Mouse (Mus musculus) midbrain, postnatal 0 days (tissue): ENCODE measurements around the gene Fam32a. TPM values are rescaled to one million over a fixed set of nuclear protein-coding genes. Genes with fewer than 3 reads are reported as not detected.

Experiments used
- ATAC-seq: fragments of 200-750 bp; cut with Nextera tagmentation; 2 replicates; pipeline ENCODE4 v1.8.0; 2017; ENCODE audit warnings: moderate number of reproducible peaks, mild to moderate bottlenecking, moderate TSS enrichment, moderate library complexity; ENCODE audit not compliant: low FRiP score
- DNase-seq: peaks from one replicate; pipeline ENCODE4 v3.0.0-alpha.2; 2015; ENCODE audit warnings: low spot score
- H3K27ac ChIP-seq: fragments of 300-500 bp; sonication (generic); 2 replicates; pipeline ENCODE4 v1.5.1; 2014; ENCODE audit warnings: low read depth, mild to moderate bottlenecking, low read length, mixed read lengths
- H3K27me3 ChIP-seq: fragments of 300-500 bp; sonication (generic); 2 replicates; pipeline ENCODE4 v1.6.1; 2014; ENCODE audit warnings: low read length, control low read depth, mixed read lengths; ENCODE audit not compliant: insufficient read depth
- H3K36me3 ChIP-seq: fragments of 300-500 bp; sonication (generic); 2 replicates; pipeline ENCODE4 v1.6.1; 2014; ENCODE audit warnings: low read length, control low read depth, mixed read lengths; ENCODE audit not compliant: insufficient read depth
- H3K4me1 ChIP-seq: fragments of 300-500 bp; sonication (generic); 2 replicates; pipeline ENCODE4 v1.6.1; 2014; ENCODE audit warnings: mild to moderate bottlenecking, control low read depth, antibody characterized with exemption, low read length, mixed read lengths; ENCODE audit not compliant: insufficient read depth
- H3K4me2 ChIP-seq: fragments of 300-500 bp; sonication (generic); 2 replicates; pipeline ENCODE4 v1.6.1; 2014; ENCODE audit warnings: low read depth, mild to moderate bottlenecking, low read length, mixed read lengths; ENCODE audit not compliant: poor library complexity, severe bottlenecking
- H3K4me3 ChIP-seq: fragments of 300-500 bp; sonication (generic); 2 replicates; pipeline ENCODE4 v1.5.1; 2014; ENCODE audit warnings: low read depth, mild to moderate bottlenecking, low read length, moderate library complexity
- H3K9ac ChIP-seq: fragments of 300-500 bp; sonication (generic); replicated peaks from 2 replicates; pipeline ENCODE4 v1.6.1; 2014; ENCODE audit warnings: mild to moderate bottlenecking, low read length, moderate library complexity, mixed read lengths; ENCODE audit not compliant: poor library complexity, severe bottlenecking
- H3K9me3 ChIP-seq: fragments of 300-500 bp; sonication (generic); 2 replicates; pipeline ENCODE4 v1.6.1; 2016; ENCODE audit warnings: low read length, control low read depth
- CTCF ChIP-seq: IDR thresholded peaks from 2 replicates; pipeline ENCODE4 v1.5.1; 2016; ENCODE audit warnings: antibody characterized with exemption, mild to moderate bottlenecking
- WGBS: fragments of 180-500 bp; shearing (Covaris S2); extraction: QIAGEN DNeasy Blood & Tissue Kit; methylation state at CpG from one replicate; pipeline ENCODE4 v1.1.7; 2014; 5-methylcytosine and 5-hydroxymethylcytosine counted together
- polyA plus RNA-seq: library from polyadenylated mRNA; unstranded; fragments of >200 nt; fragmentation: Nextera tagmentation; extraction: Ambion mirVana; gene quantifications from 2 replicates; pipeline ENCODE4 v1.2.1, GENCODE M21; 2015
- total RNA-seq: library from RNA; depleted of rRNA; stranded (reverse); fragments of >200 nt; gene quantifications from 2 replicates; pipeline ENCODE4 v1.2.3, GENCODE M21; 2014; rRNA removed

Gene Fam32a
- total and polyA plus RNA-seq, 2 experiments from 2014 or later, result 92.5 to 113 TPM

- Histone ChIP-seq H3K27me3 (no peaks in the 10 kb centered on the region), H3K27ac (no peak overlapping the region), H3K4me3 (no peak overlapping the region), H3K9me3 (no peaks in the 10 kb centered on the region), H3K4me2 (no peak overlapping the region), H3K36me3 (no peaks in the 10 kb centered on the region), H3K9ac (no peak overlapping the region), H3K4me1 (no peaks in the 10 kb centered on the region)
- 74% methylated on average over 5 of the region's 5 CpGs for WGBS
- DNase-seq (no peak), ATAC-seq (no peak)
- no peak for TF ChIP-seq CTCF
These were observed 54.3 kb downstream of the Fam32a start for GRCm38 (mm10) chr8:72273807-72274206.

Other genes starting within 250 kb of the Fam32a start
- gene Cyp4f18, start 210.1 kb upstream of the Fam32a start, total RNA-seq, result 0.19 TPM in 1 of 2 replicates, not detected in the other
- 0.44 and 0.49 TPM in 2 replicates for gene Cyp4f18, start 210.1 kb upstream of the Fam32a start, polyA plus RNA-seq
- not detected in 2 replicates for gene Olfr372, start 178.5 kb upstream of the Fam32a start, total RNA-seq
- gene Olfr372, start 178.5 kb upstream of the Fam32a start, polyA plus RNA-seq, result not detected in 2 replicates
- gene Olfr373, start 136.6 kb upstream of the Fam32a start, total RNA-seq, result not detected in 2 replicates
- not detected in 2 replicates for gene Olfr373, start 136.6 kb upstream of the Fam32a start, polyA plus RNA-seq
- gene Olfr374, start 112.7 kb upstream of the Fam32a start, total RNA-seq, result not detected in 2 replicates
- gene Olfr374, start 112.7 kb upstream of the Fam32a start, polyA plus RNA-seq, result not detected in 2 replicates
- gene Tpm4, start 84.8 kb upstream of the Fam32a start, total RNA-seq, result 82.1 and 108 TPM in 2 replicates
- 87.5 and 91.5 TPM in 2 replicates for gene Tpm4, start 84.8 kb upstream of the Fam32a start, polyA plus RNA-seq
- gene Rab8a, start 58.5 kb upstream of the Fam32a start, total RNA-seq, result 32.9 and 43.0 TPM in 2 replicates
- gene Rab8a, start 58.5 kb upstream of the Fam32a start, polyA plus RNA-seq, result 66.7 and 66.9 TPM in 2 replicates
- gene Hsh2d, start 30.1 kb upstream of the Fam32a start, total RNA-seq, result 0.24 and 0.55 TPM in 2 replicates
- not detected in 2 replicates for gene Hsh2d, start 30.1 kb upstream of the Fam32a start, polyA plus RNA-seq
- gene Cib3, start 6.9 kb upstream of the Fam32a start, total RNA-seq, result not detected in 2 replicates
- not detected in 2 replicates for gene Cib3, start 6.9 kb upstream of the Fam32a start, polyA plus RNA-seq
- not detected in 2 replicates for gene Gm11034, start 6.1 kb upstream of the Fam32a start, total RNA-seq
- gene Gm11034, start 6.1 kb upstream of the Fam32a start, polyA plus RNA-seq, result not detected in 2 replicates
- 81.8 and 97.2 TPM in 2 replicates for gene Ap1m1, start 20.3 kb downstream of the Fam32a start, total RNA-seq
- gene Ap1m1, start 20.3 kb downstream of the Fam32a start, polyA plus RNA-seq, result 252 and 260 TPM in 2 replicates
- gene Gm10282, start 85.5 kb downstream of the Fam32a start, total RNA-seq, result 2.4 and 3.9 TPM in 2 replicates
- gene Gm10282, start 85.5 kb downstream of the Fam32a start, polyA plus RNA-seq, result 9.0 and 10.2 TPM in 2 replicates
- gene Klf2, start 99.3 kb downstream of the Fam32a start, total RNA-seq, result 5.3 and 7.8 TPM in 2 replicates
- 9.8 and 10.5 TPM in 2 replicates for gene Klf2, start 99.3 kb downstream of the Fam32a start, polyA plus RNA-seq
- 65.7 and 66.4 TPM in 2 replicates for gene Eps15l1, start 201.7 kb downstream of the Fam32a start, total RNA-seq
- gene Eps15l1, start 201.7 kb downstream of the Fam32a start, polyA plus RNA-seq, result 51.3 and 51.9 TPM in 2 replicates
- gene Calr3, start 224.1 kb downstream of the Fam32a start, total RNA-seq, result 0.28 and 0.77 TPM in 2 replicates
- gene Calr3, start 224.1 kb downstream of the Fam32a start, polyA plus RNA-seq, result 1.0 and 1.2 TPM in 2 replicates
- gene 1700030K09Rik, start 224.2 kb downstream of the Fam32a start, total RNA-seq, result 8.7 and 8.9 TPM in 2 replicates
- 14.7 TPM in 2 replicates for gene 1700030K09Rik, start 224.2 kb downstream of the Fam32a start, polyA plus RNA-seq